Mouse (Mus musculus): ENCODE results near the gene Mrc2.

- TF ChIP-seq CTCF (IDR thresholded peaks at IDR 0.05; ENCODE audit: borderline replicate concordance, extremely low read depth, insufficient read depth, insufficient read length) (no peak), POLR2A (IDR thresholded peaks at IDR 0.05; ENCODE audit: borderline replicate concordance, extremely low read depth, insufficient read depth, insufficient read length, poor library complexity, severe bottlenecking) (no peak)
Measured at GRCm38 (mm10) chr11:105293901-105294494, 1.6 kb downstream of the Mrc2 start.

Data from brain, embryonic 14.5 days (tissue).